Mouse (Mus musculus): ENCODE data around the gene Ppfibp2.

The Ppfibp2 gene

DNA sequence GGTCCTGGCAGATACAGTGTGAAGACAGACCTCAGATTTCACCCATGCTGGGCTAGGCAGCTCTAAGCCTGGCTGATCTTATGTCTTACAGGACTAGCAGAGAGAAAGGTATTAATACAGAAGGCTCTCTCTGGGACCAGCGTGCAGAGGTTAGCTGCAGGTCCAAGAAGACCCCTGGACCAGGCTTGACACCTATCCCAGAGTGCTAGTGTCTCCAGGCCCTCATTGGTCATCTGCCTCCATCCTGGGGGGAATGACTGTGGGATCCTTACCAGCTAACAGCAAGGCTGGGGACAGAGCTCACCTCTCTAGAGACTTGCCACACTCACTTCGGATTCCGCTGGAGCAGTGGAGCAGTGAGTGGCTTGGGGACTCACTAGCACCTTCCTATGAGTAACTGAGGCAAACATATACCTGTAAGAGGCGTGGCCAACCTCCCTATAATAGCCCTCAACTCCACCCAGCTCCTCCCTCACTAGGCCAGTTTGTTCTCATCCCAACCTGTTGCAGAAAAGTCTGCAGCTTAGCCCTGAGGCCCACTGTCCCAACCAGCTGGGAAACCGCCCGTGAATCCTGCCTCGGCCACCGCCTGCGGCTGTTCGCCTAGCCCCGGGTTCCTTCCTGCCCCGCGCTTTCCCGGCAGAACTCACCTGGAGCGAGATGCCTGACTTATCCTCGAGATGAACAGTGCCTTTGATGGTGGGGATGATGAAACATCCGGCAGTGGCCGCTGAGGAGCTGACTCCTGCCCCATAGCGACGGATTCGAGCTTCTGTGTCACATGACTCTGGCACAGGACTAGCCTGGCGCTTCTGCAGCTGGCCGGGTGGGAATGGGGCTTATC, 162.5 kb downstream of the Ppfibp2 start, which contains the start of gene Cyb5r2:
Gene Cyb5r2, minus strand, starts transcription at position 725 of the 844 bp plus-strand sequence.
- no peak for DNase-seq

DNA sequence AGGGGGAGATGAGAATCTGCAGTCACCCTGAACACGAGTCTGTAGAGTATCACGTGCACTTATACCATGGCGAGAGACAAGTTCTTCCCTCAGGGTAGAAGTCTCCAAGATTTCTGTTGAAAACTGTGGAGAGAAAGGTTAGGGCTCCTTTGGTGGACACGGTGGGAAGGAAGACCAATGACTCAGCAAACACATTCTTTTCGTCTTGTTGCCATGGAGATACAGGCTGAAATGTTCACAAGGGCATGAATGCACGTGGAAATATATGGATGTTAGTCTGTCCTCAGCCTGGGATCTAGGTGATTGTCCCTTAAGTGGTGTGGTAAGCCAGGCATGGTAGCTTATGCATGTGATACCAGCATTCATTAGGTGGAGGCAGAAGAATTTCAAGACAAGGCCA, 175.8 kb downstream of the Ppfibp2 start:
- DNase-seq = no peak

GRCm38 (mm10) chr7:107778216-107778615, 183.2 kb downstream of the Ppfibp2 start:
- DNase-seq = no peak

GRCm38 (mm10) chr7:107779611-107780010, 184.6 kb downstream of the Ppfibp2 start:
- DNase-seq = peak; percentile 10 to 13

DNA sequence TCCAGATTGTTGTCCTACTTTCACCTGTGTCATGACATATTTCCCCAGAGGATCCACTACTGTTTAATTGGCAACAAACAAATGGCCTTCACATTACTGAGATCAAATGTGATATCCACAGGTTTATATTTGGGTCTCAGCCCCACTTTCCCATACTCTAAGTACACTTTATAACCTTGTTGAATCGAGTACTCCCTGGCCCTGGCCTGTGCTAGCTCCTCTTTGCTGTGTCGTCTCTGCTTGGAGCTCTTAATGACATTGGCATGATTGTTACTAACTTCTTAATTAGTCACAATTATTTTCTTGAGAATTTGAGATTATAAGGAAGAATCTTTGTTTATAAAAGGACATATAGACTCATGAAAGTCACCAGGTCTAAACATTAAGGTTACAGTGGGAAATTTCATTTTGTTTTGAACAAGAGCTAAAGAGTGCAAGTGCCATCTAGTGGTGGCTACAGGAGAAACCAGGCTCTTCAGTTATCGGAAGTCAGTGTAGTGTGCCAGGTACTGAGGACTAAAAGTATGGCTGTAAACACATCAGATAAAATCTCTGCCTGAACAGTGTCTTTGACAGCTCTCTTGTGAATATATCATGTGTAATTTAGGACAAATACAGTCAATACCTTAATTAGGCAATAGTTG, 193.1 kb downstream of the Ppfibp2 start:
- DNase-seq = peak in 1 of 2 experiments; percentile 2

GRCm38 (mm10) chr7:107796500-107796899, 201.5 kb downstream of the Ppfibp2 start:
- DNase-seq = no peak

All from B cell, adult 2 months (primary cell).